Mouse (Mus musculus) C2C12 (cell line): Measurements from ENCODE around the gene Pcsk2. TPM values are rescaled to one million over a fixed set of nuclear protein-coding genes. Genes with fewer than 3 reads are reported as not detected.

ENCODE experiments used
- H3K27me3 ChIP-seq: one replicate; pipeline ENCODE4 v1.6.1; 2011; ENCODE audit not compliant: control insufficient read depth, insufficient read depth, insufficient read length
- H3K36me3 ChIP-seq: one replicate; pipeline ENCODE4 v1.6.1; 2011; ENCODE audit not compliant: control insufficient read depth, insufficient read depth
- H3K4me3 ChIP-seq: one replicate; pipeline ENCODE4 v1.5.1; 2011; ENCODE audit warnings: mild to moderate bottlenecking, control low read depth; ENCODE audit not compliant: poor library complexity, insufficient read depth, severe bottlenecking
- H3K79me2 ChIP-seq: one replicate; pipeline ENCODE4 v1.6.1; 2011; ENCODE audit not compliant: control insufficient read depth, insufficient read depth
- H3K79me3 ChIP-seq: one replicate; pipeline ENCODE4 v1.6.1; 2011; ENCODE audit warnings: low read depth, control low read depth
- H3ac ChIP-seq: one replicate; pipeline ENCODE3; 2011; ENCODE audit warnings: low read depth; ENCODE audit not compliant: control insufficient read depth, insufficient read length
- CEBPB ChIP-seq: IDR thresholded peaks from one replicate; pipeline ENCODE4 v1.6.1; 2011; ENCODE audit warnings: low read depth, mild to moderate bottlenecking, control low read depth, moderate library complexity
- CTCF ChIP-seq: IDR thresholded peaks from one replicate; pipeline ENCODE4 v1.5.1; 2011; ENCODE audit not compliant: control insufficient read depth, insufficient read depth, insufficient read length
- FOSL1 ChIP-seq: IDR thresholded peaks from one replicate; pipeline ENCODE4 v1.8.0; 2011; ENCODE audit warnings: mild to moderate bottlenecking, low read length; ENCODE audit not compliant: poor library complexity, insufficient read depth, severe bottlenecking
- MAX ChIP-seq: IDR thresholded peaks from one replicate; pipeline ENCODE4 v1.6.1; 2011; ENCODE audit warnings: mild to moderate bottlenecking, control low read depth
- MYOD1 ChIP-seq: IDR thresholded peaks from one replicate; pipeline ENCODE4 v1.6.1; 2011; ENCODE audit warnings: low read depth; ENCODE audit not compliant: control insufficient read depth, insufficient read length
- MYOG ChIP-seq: IDR thresholded peaks from one replicate; pipeline ENCODE4 v1.6.1; 2011; ENCODE audit not compliant: control insufficient read depth, insufficient read length; ENCODE audit errors: extremely low read depth
- USF1 ChIP-seq: IDR thresholded peaks from one replicate; pipeline ENCODE4 v1.6.1; 2011; ENCODE audit warnings: low read depth, mild to moderate bottlenecking, control low read depth, moderate library complexity
- polyA plus RNA-seq: library from polyadenylated mRNA; unstranded; fragments of >200 nt; fragmentation: generic; extraction: Trizol; gene quantifications from one replicate; pipeline ENCODE4 v1.2.1, GENCODE M21; 2012; ENCODE audit warnings: missing spikeins

Gene Pcsk2
- polyA plus RNA-seq, 1 experiment: 0.07 TPM

DNA sequence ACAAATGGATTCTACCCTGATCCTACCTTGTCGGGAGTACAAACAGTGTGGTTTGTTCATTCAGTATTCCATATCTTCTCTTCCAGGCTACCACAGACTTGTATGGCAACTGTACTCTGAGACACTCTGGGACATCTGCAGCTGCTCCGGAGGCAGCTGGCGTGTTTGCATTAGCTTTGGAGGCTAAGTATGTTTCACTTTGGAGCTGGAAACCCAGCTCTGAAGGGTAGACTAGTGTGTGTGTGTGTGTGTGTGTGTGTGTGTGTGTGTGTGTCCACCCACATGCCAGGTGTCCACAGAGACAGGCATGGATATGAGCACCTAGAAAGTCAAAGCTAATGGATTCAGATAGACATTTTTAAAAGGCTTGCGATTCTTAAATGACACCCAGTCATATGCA is 249.9 kb downstream of the Pcsk2 start:
- H3ac ChIP-seq: no peak overlapping the region
- no peaks in the 10 kb centered on the region for H3K79me3 ChIP-seq
- no peak overlapping the region for H3K4me3 ChIP-seq
- no peaks in the 10 kb centered on the region for H3K79me2 ChIP-seq
- TF ChIP-seq FOSL1 (no peak), CEBPB (no peak), MYOD1 (no peak), MAX (no peak), USF1 (no peak), CTCF (no peak), MYOG (no peak)
- H3K36me3 ChIP-seq: no peaks in the 10 kb centered on the region
- no peaks in the 10 kb centered on the region for H3K27me3 ChIP-seq

DNA sequence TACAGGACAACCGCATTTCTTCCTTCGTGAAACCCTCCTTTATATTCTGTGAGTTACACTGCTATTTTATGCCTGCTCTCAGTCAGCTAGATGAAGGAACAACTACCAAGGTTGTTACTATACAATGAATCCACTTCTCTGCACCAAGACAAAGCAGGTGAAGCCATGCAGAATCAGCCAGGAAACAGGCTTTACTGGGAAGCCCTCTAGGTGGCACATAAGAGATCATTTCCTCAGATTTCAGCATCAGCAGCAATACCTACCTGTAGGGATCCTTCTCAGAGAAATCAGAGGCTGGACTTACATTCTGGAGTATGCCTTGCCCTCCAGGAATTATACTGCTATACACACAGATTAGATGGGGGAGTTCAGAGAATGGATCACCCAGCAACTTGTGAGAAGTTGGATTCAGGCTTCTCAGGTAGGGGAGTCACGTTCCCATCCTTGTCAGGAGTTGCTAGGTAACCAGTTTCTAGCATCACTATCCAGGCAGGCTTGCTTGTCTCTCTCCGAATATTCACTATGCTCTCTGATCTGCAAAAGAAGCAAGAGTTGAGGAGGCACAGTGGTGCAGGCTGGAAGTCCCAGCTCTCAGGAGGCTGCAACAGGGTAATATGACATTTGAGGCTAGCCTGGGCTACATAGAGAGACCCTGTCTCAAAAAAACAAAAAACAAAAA is 250.5 kb downstream of the Pcsk2 start:
- no peak overlapping the region for H3ac ChIP-seq
- no peaks in the 10 kb centered on the region for H3K79me3 ChIP-seq
- H3K79me2 ChIP-seq: no peaks in the 10 kb centered on the region
- no peaks in the 10 kb centered on the region for H3K27me3 ChIP-seq
- H3K36me3 ChIP-seq: no peaks in the 10 kb centered on the region
- TF ChIP-seq MAX (no peak), MYOG (no peak), USF1 (no peak), CTCF (no peak), MYOD1 (no peak), FOSL1 (no peak), CEBPB (no peak)
- no peak overlapping the region for H3K4me3 ChIP-seq

DNA sequence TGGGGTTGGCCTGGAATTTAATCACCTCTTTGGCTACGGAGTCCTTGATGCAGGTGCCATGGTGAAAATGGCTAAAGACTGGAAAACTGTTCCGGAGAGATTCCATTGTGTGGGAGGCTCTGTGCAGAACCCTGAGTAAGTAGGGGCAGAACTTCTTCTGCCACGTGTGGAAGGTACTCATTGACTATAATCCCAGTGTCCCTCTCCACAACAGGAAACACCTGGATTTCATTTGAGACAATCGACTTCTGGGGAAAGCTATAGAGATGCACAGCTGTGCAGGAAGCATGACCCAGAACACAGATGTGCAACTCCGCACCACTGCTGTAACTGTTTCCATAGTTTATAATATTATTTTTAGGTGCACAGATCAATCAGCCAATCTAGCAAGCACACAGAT is 255.1 kb downstream of the Pcsk2 start:
- Histone ChIP-seq H3K4me3 (no peak overlapping the region), H3K79me3 (no peaks in the 10 kb centered on the region), H3K79me2 (no peaks in the 10 kb centered on the region), H3K27me3 (peaks cover 2% of the 10 kb centered on the region), H3K36me3 (no peaks in the 10 kb centered on the region), H3ac (no peak overlapping the region)
- no peak for TF ChIP-seq MYOD1
- TF ChIP-seq MYOG: no peak
- TF ChIP-seq USF1: no peak
- TF ChIP-seq CEBPB: no peak
- no peak for TF ChIP-seq CTCF
- no peak for TF ChIP-seq FOSL1
- TF ChIP-seq MAX: no peak

DNA sequence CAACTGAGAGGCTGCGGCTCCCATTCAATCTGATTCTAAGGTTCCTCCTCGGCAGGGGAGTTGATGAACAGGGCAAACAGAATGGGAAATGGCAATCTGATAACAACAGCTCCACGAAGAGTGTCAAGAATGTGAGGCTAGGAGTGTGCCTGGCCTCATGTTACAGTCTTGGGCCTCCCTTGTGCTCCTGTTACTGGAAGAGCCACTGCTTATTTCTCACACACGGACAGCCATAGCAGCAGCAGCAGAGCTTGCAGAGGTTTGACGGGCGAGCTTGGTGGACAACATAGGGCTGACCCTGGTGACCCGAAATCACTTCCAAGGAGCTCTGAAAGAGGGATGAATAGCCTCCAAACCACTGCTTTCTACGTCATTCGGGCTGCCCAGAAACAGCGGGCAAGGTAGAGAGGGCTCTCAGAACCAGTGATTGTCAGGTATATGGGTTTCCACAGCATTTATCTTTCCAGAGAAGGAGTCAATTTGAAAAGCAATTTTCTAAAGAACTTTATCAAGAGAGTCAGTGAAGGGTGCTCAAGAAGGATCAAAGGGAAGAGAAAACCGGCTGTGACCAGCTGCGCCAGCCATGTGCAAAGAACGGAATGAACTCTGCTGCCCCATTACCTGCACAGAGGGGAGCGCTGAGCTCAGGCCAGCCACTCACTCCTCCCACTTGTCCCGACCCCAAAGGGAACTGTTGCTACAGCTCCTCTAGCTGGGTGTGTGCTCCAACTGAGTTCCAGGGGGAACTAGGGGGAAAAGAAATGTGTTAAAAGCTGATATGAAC is 260.4 kb downstream of the Pcsk2 start:
- no peaks in the 10 kb centered on the region for H3K79me2 ChIP-seq
- H3ac ChIP-seq: no peak overlapping the region
- no peaks in the 10 kb centered on the region for H3K79me3 ChIP-seq
- peaks cover 4% of the 10 kb centered on the region for H3K27me3 ChIP-seq
- H3K36me3 ChIP-seq: no peaks in the 10 kb centered on the region
- H3K4me3 ChIP-seq: no peak overlapping the region
- TF ChIP-seq CEBPB: no peak
- TF ChIP-seq MYOG: no peak
- no peak for TF ChIP-seq MYOD1

DNA sequence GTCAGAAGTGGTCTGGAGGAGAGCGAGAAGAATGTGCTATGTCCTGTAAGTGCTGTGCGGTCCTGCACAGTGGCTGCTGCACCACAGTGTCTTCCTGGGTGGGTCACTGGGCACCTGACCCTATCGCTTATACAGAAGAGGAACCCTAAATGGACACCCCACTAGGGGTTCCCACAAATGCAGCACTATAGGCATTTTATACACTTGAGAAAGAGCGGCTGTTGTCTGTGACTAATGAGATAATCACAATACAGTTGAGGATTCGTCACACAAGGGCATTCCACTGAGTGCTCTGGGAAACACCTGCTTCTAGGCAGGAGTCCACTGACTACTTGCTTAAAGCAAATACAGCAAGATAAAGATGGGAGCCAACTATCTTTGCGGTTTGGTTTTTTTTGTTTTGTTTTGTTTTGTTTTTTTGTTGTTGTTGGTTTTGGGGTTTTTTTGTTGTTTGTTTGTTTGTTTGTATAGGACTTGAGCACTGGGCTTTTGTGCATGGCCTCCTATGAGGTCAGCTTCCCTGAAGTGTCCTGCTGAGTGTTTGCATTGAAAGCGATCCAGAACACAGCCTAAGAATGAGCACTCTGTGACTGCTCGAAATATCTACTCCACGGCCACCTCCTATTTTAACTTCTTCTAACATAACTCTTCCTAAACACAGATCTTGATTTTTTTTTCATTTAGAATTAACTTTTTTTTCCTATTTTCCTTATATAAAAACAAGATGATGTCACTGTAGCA is 261.1 kb downstream of the Pcsk2 start:
- Histone ChIP-seq H3K4me3 (no peak overlapping the region), H3K27me3 (peaks cover 4% of the 10 kb centered on the region), H3K79me3 (no peaks in the 10 kb centered on the region), H3K79me2 (no peaks in the 10 kb centered on the region), H3ac (no peak overlapping the region), H3K36me3 (no peaks in the 10 kb centered on the region)
- TF ChIP-seq MYOG: no peak
- TF ChIP-seq USF1: no peak
- TF ChIP-seq MAX: no peak
- no peak for TF ChIP-seq FOSL1
- no peak for TF ChIP-seq CEBPB
- TF ChIP-seq MYOD1: no peak
- no peak for TF ChIP-seq CTCF
